Mouse (Mus musculus) MEL (cell line): ENCODE data around the gene Apbb2. TPM values are rescaled to one million over a fixed set of nuclear protein-coding genes. Genes with fewer than 3 reads are reported as not detected.
A peak's percentile ranks its signal among the peaks of the same experiment; 100 is the strongest.

Experiments
- DNase-seq: peaks from one replicate; pipeline ENCODE4 v3.0.0; 2011; ENCODE audit warnings: low read depth, low spot score
- H3K27ac ChIP-seq: 2 replicates; pipeline ENCODE4 v1.5.1; 2012; ENCODE audit warnings: low read depth, mild to moderate bottlenecking, control low read depth, low read length, moderate library complexity; ENCODE audit not compliant: control insufficient read depth
- H3K27me3 ChIP-seq, 2 experiments: fragments of 150-350 bp in 1 of 2; sonication (generic) in 1 of 2; 2 replicates each; pipeline ENCODE4 v1.6.1; 2012; ENCODE audit warnings: low read length in 2 of 2, mild to moderate bottlenecking in 2 of 2, improper control_type of control experiment in 1 of 2, moderate library complexity in 1 of 2; ENCODE audit not compliant: insufficient read depth in 2 of 2, control insufficient read depth in 1 of 2
- H3K36me3 ChIP-seq, 2 experiments: 2 replicates each; pipeline ENCODE4 v1.6.1; 2012 to 2014; ENCODE audit warnings: low read length in 2 of 2, improper control_type of control experiment in 1 of 2, inconsistent platforms in 1 of 2, mild to moderate bottlenecking in 1 of 2; ENCODE audit not compliant: insufficient read depth in 2 of 2, control insufficient read depth in 1 of 2
- H3K4me1 ChIP-seq, 2 experiments: fragments of 150-350 bp in 1 of 2; sonication (generic) in 1 of 2; 2 replicates each; pipeline ENCODE4 v1.6.1; 2012; ENCODE audit warnings: low read length in 2 of 2, improper control_type of control experiment in 1 of 2, mild to moderate bottlenecking in 1 of 2; ENCODE audit not compliant: insufficient read depth in 2 of 2, control insufficient read depth in 1 of 2
- H3K4me3 ChIP-seq, 2 experiments: fragments of 150-350 bp in 1 of 2; sonication (generic) in 1 of 2; 2 replicates each; pipeline ENCODE4 v1.5.1; 2012; ENCODE audit warnings: low read depth in 2 of 2, low read length in 2 of 2, mild to moderate bottlenecking in 2 of 2, moderate library complexity in 2 of 2, control low read depth in 1 of 2, improper control_type of control experiment in 1 of 2; ENCODE audit not compliant: control insufficient read depth in 1 of 2, insufficient read depth in 1 of 2
- H3K79me2 ChIP-seq: 2 replicates; pipeline ENCODE4 v1.6.1; 2012; ENCODE audit warnings: mild to moderate bottlenecking, low read length, moderate library complexity; ENCODE audit not compliant: control insufficient read depth, poor library complexity, insufficient read depth
- H3K9ac ChIP-seq: 2 replicates; pipeline ENCODE4 v1.6.1; 2012; ENCODE audit warnings: low read depth, mild to moderate bottlenecking, control low read depth, low read length, moderate library complexity; ENCODE audit not compliant: control insufficient read depth, poor library complexity, severe bottlenecking
- H3K9me3 ChIP-seq: fragments of 150-350 bp; sonication (generic); replicated peaks from 2 replicates; pipeline ENCODE4 v1.6.1; 2012; ENCODE audit warnings: mild to moderate bottlenecking, low read length, improper control_type of control experiment, moderate library complexity; ENCODE audit not compliant: insufficient read depth
- BHLHE40 ChIP-seq: IDR thresholded peaks from 2 replicates; pipeline ENCODE4 v1.6.1; 2012; ENCODE audit warnings: low read depth, mild to moderate bottlenecking, inconsistent platforms, low read length, improper control_type of control experiment, borderline replicate concordance
- CHD1 ChIP-seq: IDR thresholded peaks from 2 replicates; pipeline ENCODE4 v1.6.1; 2012; ENCODE audit warnings: low read depth, mild to moderate bottlenecking, inconsistent platforms, low read length, improper control_type of control experiment
- CHD2 ChIP-seq: IDR thresholded peaks from 2 replicates; pipeline ENCODE4 v1.6.1; 2011; ENCODE audit warnings: low read length, improper control_type of control experiment
- CTCF ChIP-seq, 3 experiments: IDR thresholded peaks in 2 of 3; conservative IDR thresholded peaks in 1 of 3; 2 replicates each; pipeline ENCODE4 v1.5.1; 2011 to 2012; ENCODE audit warnings: low read length in 3 of 3, low read depth in 2 of 3, mild to moderate bottlenecking in 2 of 3, improper control_type of control experiment in 1 of 3, inconsistent platforms in 1 of 3, mixed read lengths in 1 of 3, moderate library complexity in 1 of 3; ENCODE audit not compliant: control insufficient read depth in 1 of 3, insufficient read depth in 1 of 3, poor library complexity in 1 of 3, severe bottlenecking in 1 of 3
- E2F4 ChIP-seq: IDR thresholded peaks from 2 replicates; pipeline ENCODE4 v1.6.1; 2011; ENCODE audit warnings: low read depth, low read length, improper control_type of control experiment, borderline replicate concordance
- ELF1 ChIP-seq: IDR thresholded peaks from 2 replicates; pipeline ENCODE4 v1.6.1; 2014; ENCODE audit warnings: low read depth, mild to moderate bottlenecking, inconsistent platforms, low read length, improper control_type of control experiment, moderate library complexity
- EP300 ChIP-seq, 2 experiments: IDR thresholded peaks; 2 replicates each; pipeline ENCODE4 v1.6.1; 2011; ENCODE audit warnings: improper control_type of control experiment in 2 of 2, low read length in 2 of 2, low read depth in 1 of 2, mild to moderate bottlenecking in 1 of 2
- GABPA ChIP-seq: IDR thresholded peaks from 2 replicates; pipeline ENCODE4 v1.6.1; 2012; ENCODE audit warnings: low read depth, mild to moderate bottlenecking, inconsistent platforms, low read length, improper control_type of control experiment, moderate library complexity
- GATA1 ChIP-seq: IDR thresholded peaks from 2 replicates; pipeline ENCODE4 v1.6.1; 2011; ENCODE audit warnings: low read depth, low read length, improper control_type of control experiment
- HCFC1 ChIP-seq: IDR thresholded peaks from 2 replicates; pipeline ENCODE4 v1.6.1; 2012; ENCODE audit warnings: low read depth, mild to moderate bottlenecking, inconsistent platforms, low read length, improper control_type of control experiment, moderate library complexity
- KAT2A ChIP-seq: conservative IDR thresholded peaks from 2 replicates; pipeline ENCODE4 v1.6.1; 2012; ENCODE audit warnings: low read depth, low read length, improper control_type of control experiment, inconsistent platforms
- MAX ChIP-seq: IDR thresholded peaks from 2 replicates; pipeline ENCODE4 v1.6.1; 2011; ENCODE audit warnings: low read length, improper control_type of control experiment
- MXI1 ChIP-seq: IDR thresholded peaks from 2 replicates; pipeline ENCODE4 v1.6.1; 2011; ENCODE audit warnings: mild to moderate bottlenecking, low read depth, low read length, improper control_type of control experiment
- MYB ChIP-seq: IDR thresholded peaks from 2 replicates; pipeline ENCODE4 v1.6.1; 2011; ENCODE audit warnings: mild to moderate bottlenecking, low read depth, low read length, improper control_type of control experiment
- MYC ChIP-seq: IDR thresholded peaks from 2 replicates; pipeline ENCODE4 v1.6.1; 2011; ENCODE audit warnings: low read depth, mild to moderate bottlenecking, low read length, improper control_type of control experiment, moderate library complexity
- NRF1 ChIP-seq: IDR thresholded peaks from 2 replicates; pipeline ENCODE4 v1.6.1; 2014; ENCODE audit warnings: low read depth, mild to moderate bottlenecking, inconsistent platforms, low read length, improper control_type of control experiment, moderate library complexity; ENCODE audit not compliant: poor library complexity, insufficient read depth, severe bottlenecking
- POLR2A ChIP-seq, 2 experiments: IDR thresholded peaks; 2 replicates each; pipeline ENCODE4 v1.6.1; 2011 to 2012; ENCODE audit warnings: low read length in 2 of 2, mild to moderate bottlenecking in 2 of 2, control low read depth in 1 of 2, improper control_type of control experiment in 1 of 2, low read depth in 1 of 2, moderate library complexity in 1 of 2; ENCODE audit not compliant: control insufficient read depth in 1 of 2, insufficient read depth in 1 of 2, poor library complexity in 1 of 2
- POLR2AphosphoS2 ChIP-seq: IDR thresholded peaks from 2 replicates; pipeline ENCODE4 v1.6.1; 2011; ENCODE audit warnings: low read length, improper control_type of control experiment
- POLR2AphosphoS5 ChIP-seq: IDR thresholded peaks from 2 replicates; pipeline ENCODE4 v1.6.1; 2012; ENCODE audit warnings: low read depth, borderline replicate concordance, mild to moderate bottlenecking, inconsistent platforms, low read length, moderate library complexity, mixed read lengths
- RAD21 ChIP-seq: IDR thresholded peaks from 2 replicates; pipeline ENCODE4 v1.6.1; 2011; ENCODE audit warnings: mild to moderate bottlenecking, low read depth, low read length, improper control_type of control experiment
- RCOR1 ChIP-seq: IDR thresholded peaks from 2 replicates; pipeline ENCODE4 v1.6.1; 2012; ENCODE audit warnings: low read depth, mild to moderate bottlenecking, inconsistent platforms, low read length, improper control_type of control experiment
- SMC3 ChIP-seq: IDR thresholded peaks from 2 replicates; pipeline ENCODE4 v1.6.1; 2011; ENCODE audit warnings: low read depth, low read length, improper control_type of control experiment
- TAL1 ChIP-seq: IDR thresholded peaks from 2 replicates; pipeline ENCODE4 v1.6.1; 2012; ENCODE audit warnings: mild to moderate bottlenecking, inconsistent platforms, low read length, moderate library complexity, mixed read lengths
- TBP ChIP-seq: IDR thresholded peaks from 2 replicates; pipeline ENCODE4 v1.8.0; 2011; ENCODE audit warnings: low read depth, low read length, improper control_type of control experiment
- UBTF ChIP-seq: IDR thresholded peaks from 2 replicates; pipeline ENCODE4 v1.6.1; 2012; ENCODE audit warnings: low read depth, mild to moderate bottlenecking, inconsistent platforms, low read length, improper control_type of control experiment, moderate library complexity, borderline replicate concordance; ENCODE audit not compliant: insufficient read depth
- USF1 ChIP-seq: IDR thresholded peaks from 2 replicates; pipeline ENCODE4 v1.6.1; 2014; ENCODE audit warnings: low read depth, mild to moderate bottlenecking, inconsistent platforms, low read length, improper control_type of control experiment, moderate library complexity
- ZC3H11A ChIP-seq: IDR thresholded peaks from 2 replicates; pipeline ENCODE4 v1.6.1; 2012; ENCODE audit warnings: low read depth, mild to moderate bottlenecking, inconsistent platforms, low read length, improper control_type of control experiment
- ZKSCAN1 ChIP-seq: IDR thresholded peaks from 2 replicates; pipeline ENCODE4 v1.6.1; 2012; ENCODE audit warnings: low read depth, mild to moderate bottlenecking, inconsistent platforms, low read length, improper control_type of control experiment, moderate library complexity
- ZMIZ1 ChIP-seq: IDR thresholded peaks from 2 replicates; pipeline ENCODE4 v1.6.1; 2012; ENCODE audit warnings: low read depth, mild to moderate bottlenecking, inconsistent platforms, low read length, improper control_type of control experiment, moderate library complexity
- ZNF384 ChIP-seq: IDR thresholded peaks from 2 replicates; pipeline ENCODE4 v1.6.1; 2012; ENCODE audit warnings: low read depth, mild to moderate bottlenecking, inconsistent platforms, low read length, improper control_type of control experiment
- polyA plus RNA-seq, 2 experiments: library from polyadenylated mRNA; stranded (reverse) in 1 of 2; unstranded in 1 of 2; fragments of >175 nt in 1 of 2; fragments of >200 nt in 1 of 2; gene quantifications; 2 replicates each; pipeline versions ENCODE4 v1.2.1 to v1.2.4; 2012; ENCODE audit warnings: low replicate concordance in 2 of 2, low read depth in 1 of 2; ENCODE audit not compliant: insufficient read length in 2 of 2, insufficient read depth in 1 of 2, missing spikeins in 1 of 2
- total RNA-seq: library from RNA; depleted of rRNA; stranded (reverse); fragments of 300-350 nt; gene quantifications from 2 replicates; pipeline ENCODE4 v1.2.3, GENCODE M21; 2012

The Apbb2 gene
- total and polyA plus RNA-seq, 3 experiments = not detected

DNA sequence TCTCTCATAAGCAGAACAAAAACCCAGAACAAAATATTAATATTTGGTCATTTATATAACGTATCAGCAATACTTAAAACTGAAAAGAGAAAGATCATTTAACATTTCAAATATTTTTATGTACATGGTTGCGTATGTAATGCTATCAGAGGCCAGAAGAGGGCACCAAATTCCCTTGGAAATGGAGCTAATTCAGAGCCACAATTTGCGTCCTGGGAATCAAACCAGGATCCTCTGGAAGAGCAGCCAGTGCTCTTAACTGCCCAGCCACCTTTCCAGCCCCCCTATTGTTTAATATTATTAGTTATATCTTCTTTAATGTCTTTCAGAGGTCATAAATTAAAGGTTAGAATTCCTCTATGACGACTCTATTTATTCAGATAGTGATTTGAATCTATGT, 355.2 kb downstream of the Apbb2 start:
- Histone ChIP-seq H3K27me3 (no peaks in the 10 kb centered on the region), H3K4me1 (no peaks in the 10 kb centered on the region), H3K4me3 (no peak overlapping the region), H3K9ac (no peak overlapping the region), H3K27ac (no peak overlapping the region), H3K36me3 (no peaks in the 10 kb centered on the region), H3K79me2 (no peaks in the 10 kb centered on the region), H3K9me3 (no peaks in the 10 kb centered on the region)
- TF ChIP-seq ZNF384 = no peak
- TF ChIP-seq TAL1 = no peak
- TF ChIP-seq CTCF (IDR thresholded peaks at IDR 0.05 in 2 of 3, conservative IDR thresholded peaks at IDR 0.05 in 1 of 3; ENCODE audit: control insufficient read depth in 1 of 3, insufficient read depth in 1 of 3, low read depth in 2 of 3, low read length in 3 of 3, poor library complexity in 1 of 3, severe bottlenecking in 1 of 3) = peak; percentile 26 to 55 (median 48); a peak in 5 of 6 replicates
- TF ChIP-seq E2F4 = no peak
- no peak for TF ChIP-seq ZMIZ1
- no peak for TF ChIP-seq ZC3H11A
- TF ChIP-seq ELF1 = no peak
- no peak for TF ChIP-seq POLR2A (IDR thresholded peaks at IDR 0.05; ENCODE audit: control insufficient read depth in 1 of 2, insufficient read depth in 1 of 2, low read depth in 1 of 2, low read length in 2 of 2, poor library complexity in 1 of 2)
- no peak for TF ChIP-seq MYB
- TF ChIP-seq GABPA = no peak
- no peak for TF ChIP-seq POLR2AphosphoS2
- peak; percentile 46 for TF ChIP-seq RAD21
- no peak for TF ChIP-seq MAX
- no peak for TF ChIP-seq NRF1
- no peak for TF ChIP-seq HCFC1
- TF ChIP-seq GATA1 = no peak
- TF ChIP-seq RCOR1 = no peak
- TF ChIP-seq EP300 (IDR thresholded peaks at IDR 0.05; ENCODE audit: low read depth in 1 of 2, low read length in 2 of 2) = no peak
- TF ChIP-seq SMC3 = peak; percentile 41
- no peak for TF ChIP-seq CHD1
- TF ChIP-seq ZKSCAN1 = no peak
- no peak for TF ChIP-seq KAT2A
- DNase-seq = peak; percentile 26

GRCm38 (mm10) chr5:66262475-66262874, 356.1 kb downstream of the Apbb2 start:
- H3K4me3 ChIP-seq = no peak overlapping the region
- no peaks in the 10 kb centered on the region for H3K9me3 ChIP-seq
- no peaks in the 10 kb centered on the region for H3K79me2 ChIP-seq
- TF ChIP-seq USF1 = no peak
- no peak for TF ChIP-seq ZKSCAN1
- no peak for TF ChIP-seq ZMIZ1
- no peak for TF ChIP-seq MYC
- no peak for TF ChIP-seq MXI1
- no peak for TF ChIP-seq ELF1
- no peak for TF ChIP-seq EP300 (IDR thresholded peaks at IDR 0.05; ENCODE audit: low read depth in 1 of 2, low read length in 2 of 2)
- TF ChIP-seq CHD1 = no peak
- TF ChIP-seq POLR2AphosphoS2 = no peak
- no peak for TF ChIP-seq GATA1
- TF ChIP-seq CTCF (IDR thresholded peaks at IDR 0.05 in 2 of 3, conservative IDR thresholded peaks at IDR 0.05 in 1 of 3; ENCODE audit: control insufficient read depth in 1 of 3, insufficient read depth in 1 of 3, low read depth in 2 of 3, low read length in 3 of 3, poor library complexity in 1 of 3, severe bottlenecking in 1 of 3) = no peak
- no peak for TF ChIP-seq BHLHE40
- TF ChIP-seq POLR2AphosphoS5 = no peak
- TF ChIP-seq TBP = no peak
- TF ChIP-seq ZC3H11A = no peak
- TF ChIP-seq UBTF = no peak
- TF ChIP-seq TAL1 = no peak
- TF ChIP-seq CHD2 = no peak
- TF ChIP-seq E2F4 = no peak
- TF ChIP-seq, all 39 proteins: peak for 0
- Histone ChIP-seq H3K27ac (no peak overlapping the region), H3K9ac (no peak overlapping the region), H3K36me3 (no peaks in the 10 kb centered on the region), H3K27me3 (no peaks in the 10 kb centered on the region), H3K4me1 (no peaks in the 10 kb centered on the region)
- no peak for DNase-seq
